ENCODE assay signal across 18 mouse cellular contexts in the genomic region with DNA sequence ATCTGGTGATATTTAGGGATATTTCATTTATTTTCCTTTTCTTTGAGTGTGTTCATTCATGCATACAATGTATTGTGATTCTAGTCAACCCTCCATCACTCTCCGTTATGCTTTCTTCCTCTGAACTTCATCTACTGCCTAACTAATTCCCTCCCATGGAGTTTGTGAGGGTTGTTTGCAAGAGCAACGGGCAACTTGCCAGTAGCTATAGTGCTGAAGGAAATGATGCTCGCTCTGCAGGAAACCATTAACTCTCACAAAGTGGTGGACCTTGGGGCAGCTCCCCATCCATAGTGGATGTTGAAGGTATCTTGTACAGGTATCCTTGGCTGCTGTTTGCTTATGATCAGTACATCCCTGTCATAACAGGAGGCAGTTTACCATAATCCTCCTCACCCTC. TPM values are rescaled to one million over a fixed set of nuclear protein-coding genes. Genes with fewer than 3 reads are reported as not detected.
DNase-seq lines count a peak whose midpoint lies in the region; ATAC-seq lines count a peak whose summit lies in the region.
"Had no signal": no experiment of that assay in that cellular context is flagged by ENCODE, and none has a peak within 500 bp of the region (broad histone marks: within the 10 kb centered on the region; RNA-seq: fewer than 3 reads in every experiment).

No protein-coding gene starts in this region.

- H3K4me1 ChIP-seq in embryonic facial prominence, embryonic 14.5 days (ENCODE audit: control insufficient read depth, insufficient read depth, low read length), result no peaks in the 10 kb centered on the region
- peaks cover 4% of the 10 kb centered on the region for H3K4me1 ChIP-seq in embryonic facial prominence, embryonic 10.5 days
- H3K4me1 ChIP-seq in hindbrain, embryonic 14.5 days (replicated peaks; ENCODE audit: control insufficient read depth, insufficient read depth, low read length), result no peaks in the 10 kb centered on the region
- peaks cover 3% of the 10 kb centered on the region; the same call in 1 of the 2 replicates for H3K4me1 ChIP-seq in neural tube, embryonic 12.5 days
- H3K4me1 ChIP-seq: heart, embryonic 13.5 days had no signal

- no peaks in the 10 kb centered on the region for H3K36me3 ChIP-seq in embryonic facial prominence, embryonic 14.5 days (ENCODE audit: control insufficient read depth, insufficient read depth, low read length)
- H3K36me3 ChIP-seq in embryonic facial prominence, embryonic 10.5 days (replicated peaks), result no peaks in the 10 kb centered on the region
- no peaks in the 10 kb centered on the region for H3K36me3 ChIP-seq in hindbrain, embryonic 14.5 days (replicated peaks; ENCODE audit: control insufficient read depth, insufficient read depth)
- H3K36me3 ChIP-seq in neural tube, embryonic 12.5 days, result no peaks in the 10 kb centered on the region
- H3K36me3 ChIP-seq: heart, embryonic 13.5 days had no signal

- H3K27me3 ChIP-seq in embryonic facial prominence, embryonic 14.5 days (replicated peaks; ENCODE audit: control insufficient read depth, insufficient read depth, low read length), result no peaks in the 10 kb centered on the region
- H3K27me3 ChIP-seq in embryonic facial prominence, embryonic 10.5 days (replicated peaks; ENCODE audit: low read depth, poor library complexity, severe bottlenecking), result no peaks in the 10 kb centered on the region
- no peaks in the 10 kb centered on the region for H3K27me3 ChIP-seq in hindbrain, embryonic 14.5 days (ENCODE audit: control insufficient read depth, insufficient read depth, low read length)
- no peaks in the 10 kb centered on the region for H3K27me3 ChIP-seq in neural tube, embryonic 12.5 days (replicated peaks)
- H3K27me3 ChIP-seq: heart, embryonic 13.5 days had no signal

- no peak for ATAC-seq in embryonic facial prominence, embryonic 14.5 days (ENCODE audit: low read depth)
- ATAC-seq in hindbrain, embryonic 14.5 days (ENCODE audit: low FRiP score), result no peak
- ATAC-seq in neural tube, embryonic 12.5 days (ENCODE audit: low FRiP score, low read depth), result peak; percentile 26
- ATAC-seq: liver, postnatal 0 days had no signal

- DNase-seq in embryonic facial prominence, embryonic 14.5 days (ENCODE audit: low spot score), result peak; percentile 45
- DNase-seq in embryonic facial prominence, embryonic 10.5 days (ENCODE audit: low spot score), result no peak
- peak; percentile 40 for DNase-seq in 416B (ENCODE audit: low read depth)
- peak; percentile 29 for DNase-seq in hindbrain, embryonic 14.5 days (ENCODE audit: low spot score)
- no peak for DNase-seq in thymus, postnatal 10 days (ENCODE audit: low spot score in 2 of 2)
- no peak for DNase-seq in adrenal gland, adult 2 months
- no peak for DNase-seq in lung, adult 18-20 months
- DNase-seq: adrenal gland, adult 8-10 months; cerebellum, postnatal 14 days; gastrocnemius, postnatal 14 days; kidney, adult 9 months; liver, postnatal 0 days had no signal

- no peaks in the 10 kb centered on the region for H3K9me3 ChIP-seq in embryonic facial prominence, embryonic 14.5 days (ENCODE audit: control insufficient read depth, low read length)
- no peaks in the 10 kb centered on the region for H3K9me3 ChIP-seq in embryonic facial prominence, embryonic 10.5 days
- no peaks in the 10 kb centered on the region for H3K9me3 ChIP-seq in hindbrain, embryonic 14.5 days (ENCODE audit: control insufficient read depth, low read length)
- no peaks in the 10 kb centered on the region for H3K9me3 ChIP-seq in neural tube, embryonic 12.5 days
- H3K9me3 ChIP-seq: heart, embryonic 13.5 days had no signal

- H3K4me3 ChIP-seq in embryonic facial prominence, embryonic 14.5 days (ENCODE audit: low read depth, low read length), result no peak overlapping the region
- no peak overlapping the region for H3K4me3 ChIP-seq in embryonic facial prominence, embryonic 10.5 days
- H3K4me3 ChIP-seq in hindbrain, embryonic 14.5 days (replicated peaks; ENCODE audit: low read length), result 0 out of 2 replicates have a peak overlapping the region, but pooled peaks have one; percentile 9
- no peak overlapping the region for H3K4me3 ChIP-seq in neural tube, embryonic 12.5 days
- H3K4me3 ChIP-seq: heart, embryonic 13.5 days; layer of hippocampus, adult 2 months had no signal

- no peak overlapping the region for H3K4me2 ChIP-seq in embryonic facial prominence, embryonic 14.5 days (ENCODE audit: low read depth, low read length)
- H3K4me2 ChIP-seq in hindbrain, embryonic 14.5 days (replicated peaks), result peak overlapping the region; percentile 26
- H3K4me2 ChIP-seq in neural tube, embryonic 12.5 days (replicated peaks), result peak overlapping the region; percentile 22; the same call in 1 of the 2 replicates
- H3K4me2 ChIP-seq: heart, embryonic 13.5 days had no signal

- no peak overlapping the region for H3K9ac ChIP-seq in embryonic facial prominence, embryonic 14.5 days (ENCODE audit: low read depth, low read length)
- no peak overlapping the region for H3K9ac ChIP-seq in hindbrain, embryonic 14.5 days
- no peak overlapping the region for H3K9ac ChIP-seq in neural tube, embryonic 12.5 days
- H3K9ac ChIP-seq: heart, embryonic 13.5 days; liver, postnatal 0 days had no signal

- H3K27ac ChIP-seq in embryonic facial prominence, embryonic 14.5 days (replicated peaks; ENCODE audit: low read depth, low read length), result no peak overlapping the region
- H3K27ac ChIP-seq in embryonic facial prominence, embryonic 10.5 days (replicated peaks), result no peak overlapping the region
- no peak overlapping the region for H3K27ac ChIP-seq in hindbrain, embryonic 14.5 days
- H3K27ac ChIP-seq in neural tube, embryonic 12.5 days, result no peak overlapping the region
- H3K27ac ChIP-seq: heart, embryonic 13.5 days; layer of hippocampus, adult 2 months had no signal

- WGBS in embryonic facial prominence, embryonic 14.5 days, result 40% methylated on average over 3 of the region's 3 CpGs
- WGBS in embryonic facial prominence, embryonic 10.5 days, result 65% methylated on average over 3 of the region's 3 CpGs
- 32% methylated on average over 3 of the region's 3 CpGs for WGBS in hindbrain, embryonic 14.5 days
- WGBS in neural tube, embryonic 12.5 days, result 40% methylated on average over 3 of the region's 3 CpGs

RNA-seq across cellular contexts. Expression of gene A2ml1, which starts 20.6 kb away (rescaled TPM):
- 3.7 and 4.8 TPM in 2 replicates for polyA plus RNA-seq in embryonic facial prominence, embryonic 14.5 days (2014; fragmentation: Nextera tagmentation; extraction: Ambion mirVana)
- polyA plus RNA-seq in embryonic facial prominence, embryonic 10.5 days (2016; fragmentation: Nextera tagmentation; extraction: Ambion mirVana), result 0.20 TPM in 1 of 2 replicates, not detected in the other
- polyA plus RNA-seq in hindbrain, embryonic 14.5 days (2014; fragmentation: Nextera tagmentation; extraction: Ambion mirVana), result 1.3 and 2.3 TPM in 2 replicates
- not detected in 2 replicates for polyA plus RNA-seq in neural tube, embryonic 12.5 days (2016; fragmentation: Nextera tagmentation; extraction: Ambion mirVana)
- total RNA-seq in adrenal gland, adult 2 months (2021), result not detected
- not detected in 2 replicates for polyA plus RNA-seq in adrenal gland, adult 2 months (2012; rRNA removed)
- total RNA-seq: adrenal gland, adult 8-10 months; gastrocnemius, postnatal 14 days; megakaryocyte, adult 5-6 weeks had no signal
- polyA plus RNA-seq: limb, embryonic 14.5 days had no signal

RNA-seq across cellular contexts. Expression of gene Klrb1a, which starts 21.3 kb away (rescaled TPM):
- not detected in 2 replicates for polyA plus RNA-seq in embryonic facial prominence, embryonic 14.5 days (2014; fragmentation: Nextera tagmentation; extraction: Ambion mirVana)
- polyA plus RNA-seq in embryonic facial prominence, embryonic 10.5 days (2016; fragmentation: Nextera tagmentation; extraction: Ambion mirVana), result not detected in 2 replicates
- not detected in 2 replicates for polyA plus RNA-seq in hindbrain, embryonic 14.5 days (2014; fragmentation: Nextera tagmentation; extraction: Ambion mirVana)
- polyA plus RNA-seq in neural tube, embryonic 12.5 days (2016; fragmentation: Nextera tagmentation; extraction: Ambion mirVana), result not detected in 2 replicates
- total RNA-seq in adrenal gland, adult 2 months (2021), result not detected
- polyA plus RNA-seq in adrenal gland, adult 2 months (2012; rRNA removed), result 0.26 and 0.29 TPM in 2 replicates
- total RNA-seq: adrenal gland, adult 8-10 months; gastrocnemius, postnatal 14 days; layer of hippocampus, adult 2 months; left cerebral cortex, adult 8-10 months had no signal
- polyA plus RNA-seq: heart, embryonic 13.5 days; limb, embryonic 14.5 days had no signal

Comparison
In these comparisons a context has a peak if more than half of its experiments do, and no peak if none do; other contexts are left out.
1. DNase-seq: peak in embryonic facial prominence, embryonic 14.5 days (single experiment), 416B (single experiment) and hindbrain, embryonic 14.5 days (single experiment); none in embryonic facial prominence, embryonic 10.5 days (single experiment), thymus, postnatal 10 days (0 of 2), adrenal gland, adult 2 months (single experiment) and lung, adult 18-20 months (0 of 2).